Mouse (Mus musculus): ENCODE measurements around the gene BC030870. TPM values are rescaled to one million over a fixed set of nuclear protein-coding genes. Genes with fewer than 3 reads are reported as not detected.
"Not testable (repeated sequence)": the region's sequence is repeated elsewhere in the genome, so short reads cannot be mapped to it uniquely, and the experiment has no call there.

BC030870 gene
- not detected in 2 replicates for polyA plus RNA-seq (2012; rRNA removed)

DNA sequence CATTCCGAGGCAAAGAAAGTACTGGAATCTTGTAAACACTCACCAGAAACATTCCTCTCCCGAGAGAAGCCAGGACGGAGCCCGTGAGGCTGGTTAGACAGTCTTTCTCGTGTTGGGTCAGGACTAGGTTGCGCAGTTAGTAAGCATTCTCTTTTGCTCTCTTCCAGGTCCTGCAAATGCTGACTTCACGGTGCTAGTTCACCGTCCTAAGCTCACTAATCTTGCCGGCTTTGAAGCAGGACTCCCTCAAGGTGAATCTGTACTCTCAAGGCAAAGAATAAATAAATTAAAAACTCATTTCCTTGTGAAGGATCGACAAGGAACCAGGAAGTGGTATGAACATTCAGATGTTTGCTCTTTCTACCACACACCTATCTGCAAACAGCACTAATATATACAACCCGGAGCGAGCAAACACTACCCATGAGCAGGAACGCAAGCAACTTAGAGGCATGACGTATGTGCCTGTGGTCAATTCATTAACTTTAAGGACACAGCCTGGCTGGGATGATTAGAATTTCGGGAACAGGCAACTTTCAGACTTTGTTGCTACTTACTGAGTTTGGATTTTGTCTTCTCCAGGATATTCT, at the start of gene BC030870:
BC030870 (minus strand) TSS at position 365 of the 590 bp plus-strand sequence.
- DNase-seq (ENCODE audit: low spot score) = no peak

DNA sequence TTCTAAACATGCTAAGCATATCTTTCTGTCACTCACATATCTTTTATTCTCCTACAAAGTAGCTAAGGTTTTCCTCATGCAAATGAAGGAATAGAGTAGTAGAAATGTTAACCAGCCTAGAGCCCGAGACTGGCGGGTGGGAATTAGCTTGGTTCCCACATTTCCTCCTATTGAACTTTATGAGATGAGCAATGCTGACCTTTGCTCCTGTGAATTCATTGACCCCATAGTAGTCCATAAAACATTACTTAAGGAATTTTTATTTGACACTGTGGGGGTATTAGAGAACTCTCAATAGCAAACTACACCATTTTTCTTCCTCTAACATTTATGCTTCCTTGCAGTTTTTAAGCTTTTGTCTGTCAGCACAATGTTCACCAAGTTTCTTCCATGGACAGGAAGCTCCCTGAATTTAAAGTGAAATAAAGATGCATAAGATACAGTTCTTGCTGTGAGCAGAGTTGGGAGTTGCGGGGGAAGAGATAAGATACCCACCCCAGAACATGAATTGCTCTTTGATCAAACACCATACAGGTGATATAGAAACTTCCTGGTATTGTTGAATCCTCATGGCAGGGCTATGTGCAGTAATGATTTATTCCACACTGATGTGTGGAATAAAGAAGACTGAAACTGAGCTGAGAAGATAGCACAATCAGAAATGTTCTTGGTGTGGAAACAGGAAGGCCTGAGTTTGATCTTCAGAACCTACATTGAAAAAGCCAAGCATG, 45.5 kb upstream of the BC030870 start:
- DNase-seq (ENCODE audit: low spot score) = no peak

DNA sequence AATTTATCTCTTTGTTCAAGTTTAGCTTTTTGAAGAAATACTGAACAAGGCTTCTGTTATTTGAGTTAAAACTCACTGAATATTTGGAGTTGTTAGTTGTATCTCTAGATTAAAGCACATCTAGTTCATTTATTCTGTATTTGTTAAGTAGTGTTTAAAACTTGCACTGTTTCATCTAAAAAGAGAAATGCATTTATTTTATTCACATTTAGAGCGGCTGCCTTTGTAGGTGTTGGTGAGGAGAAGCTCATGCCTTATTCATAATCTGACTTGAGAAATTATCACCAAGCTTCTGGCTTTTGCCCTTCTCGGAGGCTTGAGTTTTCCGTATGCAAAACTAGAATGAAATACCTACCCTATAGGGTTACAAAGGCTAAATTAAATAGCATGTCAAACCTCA, 39.8 kb upstream of the BC030870 start:
- no peak for DNase-seq (ENCODE audit: low spot score)

DNA sequence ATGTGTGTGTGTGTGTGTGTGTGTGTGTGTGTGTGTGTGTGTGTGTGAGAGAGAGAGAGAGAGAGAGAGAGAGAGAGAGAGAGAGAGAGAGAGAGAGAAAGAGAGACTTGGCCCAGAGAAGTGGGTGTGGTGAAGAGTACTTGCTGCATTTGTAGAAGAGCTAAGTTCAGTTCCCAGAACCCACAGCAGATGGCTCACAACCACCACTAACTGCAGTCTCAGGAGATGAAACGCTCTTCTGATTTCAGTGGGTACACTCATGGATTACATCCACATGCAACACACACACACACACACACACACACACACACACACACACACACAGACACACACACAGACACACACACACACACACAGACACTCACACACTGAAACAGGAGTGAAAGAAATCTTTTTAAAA, 31.3 kb upstream of the BC030870 start:
- not testable (repeated sequence) for DNase-seq (ENCODE audit: low spot score)

DNA sequence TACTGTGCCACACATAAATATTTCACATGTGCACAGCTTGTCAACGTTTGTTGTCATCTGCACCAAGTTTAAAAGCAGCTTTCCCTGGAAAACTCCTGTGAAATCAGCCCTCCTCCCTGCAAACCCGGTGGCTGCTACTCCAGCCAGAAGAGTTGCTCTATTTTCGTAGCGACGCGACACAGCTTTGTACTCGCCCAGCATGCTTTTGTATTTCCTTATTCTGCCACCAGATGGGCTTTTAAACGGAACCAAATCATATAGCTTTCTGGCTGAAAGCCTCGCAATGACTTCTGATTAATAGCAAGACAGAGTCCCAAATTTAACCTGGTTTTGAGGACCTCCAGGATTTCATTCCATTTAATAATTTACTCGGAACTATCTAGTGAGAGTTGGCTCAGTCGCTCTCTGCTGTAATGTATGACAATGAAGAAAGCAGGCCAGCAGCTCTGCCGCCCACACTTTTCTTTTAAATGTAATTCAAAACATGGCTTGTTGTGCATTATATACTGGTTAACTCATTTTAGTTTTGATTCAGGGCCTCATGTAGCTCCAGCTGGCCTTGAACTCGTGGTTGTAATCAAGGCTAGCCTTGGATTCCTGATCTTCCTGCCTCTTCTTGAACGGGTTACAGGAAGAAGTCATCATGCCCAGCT, 29.9 kb upstream of the BC030870 start:
- no peak for DNase-seq (ENCODE audit: low spot score)

DNA sequence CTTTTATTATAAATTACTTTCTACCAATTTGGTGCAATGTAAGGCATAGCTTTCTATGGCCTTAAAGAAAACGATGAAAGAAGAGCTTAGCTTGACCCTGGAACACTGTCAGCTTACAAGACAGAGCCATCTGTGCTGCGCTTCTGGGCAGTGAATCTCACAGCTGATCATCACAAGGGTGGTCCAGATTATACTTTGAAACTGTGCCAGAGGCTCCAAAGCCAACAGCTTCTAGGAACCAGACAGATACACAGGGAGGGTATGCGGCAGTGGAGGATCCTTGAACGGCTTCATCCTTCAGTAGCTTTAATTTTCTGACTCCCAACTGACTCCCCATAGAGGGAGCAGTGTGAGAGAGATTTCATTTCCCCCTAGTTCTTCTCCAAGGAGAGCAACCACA, 28.5 kb upstream of the BC030870 start:
- no peak for DNase-seq (ENCODE audit: low spot score)

DNA sequence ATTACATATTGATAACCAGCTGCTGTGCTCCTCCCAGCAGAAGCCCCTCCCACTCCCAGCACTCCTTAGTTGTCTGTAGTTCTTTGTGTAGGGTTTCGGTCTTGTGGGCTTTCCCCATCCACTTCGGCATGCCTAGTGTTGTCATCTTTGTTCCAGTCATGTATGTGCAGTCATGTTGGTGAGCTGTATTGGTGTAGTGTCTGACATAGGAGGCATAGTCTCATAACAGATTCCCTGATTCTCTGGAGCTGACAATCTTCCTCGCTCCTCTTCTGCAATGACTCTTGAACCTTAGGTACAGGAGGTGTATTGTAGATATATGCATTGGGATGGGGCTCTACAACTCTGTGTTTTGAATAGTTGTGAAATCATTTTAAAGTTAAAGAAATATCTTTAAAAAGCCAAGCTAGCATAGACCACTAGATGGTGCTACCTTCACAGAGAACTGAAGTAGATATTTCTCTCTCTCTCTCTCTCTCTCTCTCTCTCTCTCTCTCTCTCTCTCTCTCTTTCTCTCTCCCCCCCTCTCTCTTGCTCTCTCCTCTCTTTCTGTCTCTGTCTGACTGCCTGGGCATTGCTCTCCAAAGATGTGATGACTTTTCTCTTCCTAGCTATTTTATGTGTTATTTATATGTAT, 9.6 kb upstream of the BC030870 start:
- DNase-seq (ENCODE audit: low spot score) = no peak

DNA sequence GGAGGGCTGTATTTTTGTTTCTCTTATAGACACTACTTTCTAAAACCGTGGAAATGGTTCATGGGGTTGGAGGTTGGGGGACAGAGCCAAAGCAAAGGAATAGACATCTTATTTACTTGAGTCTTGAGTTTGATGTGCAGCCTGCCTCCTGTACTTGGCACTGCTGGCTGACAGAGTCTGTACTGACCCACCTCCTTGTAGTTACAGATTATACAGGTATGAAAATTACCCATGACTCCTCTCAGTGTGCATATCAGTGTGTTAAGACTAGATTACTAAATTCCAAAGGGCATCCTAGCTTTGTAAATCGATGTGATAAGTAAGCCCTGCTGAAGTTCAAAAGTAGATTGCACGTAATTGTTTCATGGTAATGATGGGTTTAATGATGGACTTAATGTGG, 2.9 kb downstream of the BC030870 start:
- no peak for DNase-seq (ENCODE audit: low spot score)

DNA sequence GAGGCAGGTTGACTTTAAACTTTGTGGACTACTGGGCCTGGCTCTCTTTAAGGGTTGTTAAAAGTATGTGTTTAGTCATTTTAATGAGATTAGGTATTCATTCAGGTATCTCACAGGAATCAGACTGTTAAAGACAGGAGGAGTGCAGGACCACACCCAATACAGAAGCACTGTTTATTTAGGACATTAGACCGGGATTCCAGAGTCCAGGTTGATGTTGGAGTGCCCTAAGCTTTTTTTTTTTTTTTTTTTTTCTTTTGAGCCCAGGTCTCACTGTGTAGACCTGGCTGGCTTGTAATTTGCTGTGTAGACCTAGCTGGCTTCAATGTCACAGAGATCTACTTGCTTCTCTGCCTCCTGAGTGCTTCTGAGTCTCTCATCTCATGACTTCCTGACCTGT, 3.3 kb downstream of the BC030870 start:
- DNase-seq (ENCODE audit: low spot score) = no peak

DNA sequence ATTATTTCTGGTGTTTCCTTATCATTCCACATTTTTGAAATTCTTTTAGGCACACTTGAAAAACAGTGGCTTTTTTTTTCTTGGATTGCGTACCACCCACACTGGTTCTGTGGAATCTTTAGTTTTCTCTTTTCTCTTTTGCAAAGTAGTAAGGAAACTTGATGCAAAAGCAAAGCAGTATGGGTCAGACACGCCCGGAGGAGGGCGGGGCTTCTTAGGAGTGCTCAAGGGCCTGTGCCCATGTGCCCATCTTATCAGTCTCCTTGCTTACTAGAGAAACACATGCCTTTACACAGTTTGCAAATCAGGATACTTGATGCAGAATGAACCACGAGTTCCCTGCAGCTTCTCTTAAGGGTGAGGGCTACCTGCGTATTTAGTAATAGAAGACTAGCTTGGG, 17.3 kb downstream of the BC030870 start:
- DNase-seq (ENCODE audit: low spot score) = no peak

DNA sequence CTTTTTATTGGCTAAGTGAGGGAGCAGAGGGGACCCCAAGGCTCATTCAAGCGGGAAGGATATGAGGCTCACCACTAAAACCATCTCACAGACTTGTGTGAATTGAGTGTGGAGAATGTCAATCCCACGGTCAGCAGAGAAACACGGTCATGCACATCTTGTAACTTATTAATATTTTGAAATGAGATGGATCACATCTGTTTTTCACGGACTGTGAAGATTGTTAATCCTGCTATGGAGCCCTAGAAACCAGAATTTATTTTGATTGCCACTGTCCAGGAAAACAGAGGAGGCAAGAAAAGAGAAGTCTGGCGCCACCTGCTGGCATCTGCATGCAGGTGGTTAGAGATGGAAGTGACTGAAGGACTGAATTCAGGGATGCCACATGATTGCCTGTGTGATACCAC, 19.1 kb downstream of the BC030870 start:
- peak; percentile 29 for DNase-seq (ENCODE audit: low spot score)

DNA sequence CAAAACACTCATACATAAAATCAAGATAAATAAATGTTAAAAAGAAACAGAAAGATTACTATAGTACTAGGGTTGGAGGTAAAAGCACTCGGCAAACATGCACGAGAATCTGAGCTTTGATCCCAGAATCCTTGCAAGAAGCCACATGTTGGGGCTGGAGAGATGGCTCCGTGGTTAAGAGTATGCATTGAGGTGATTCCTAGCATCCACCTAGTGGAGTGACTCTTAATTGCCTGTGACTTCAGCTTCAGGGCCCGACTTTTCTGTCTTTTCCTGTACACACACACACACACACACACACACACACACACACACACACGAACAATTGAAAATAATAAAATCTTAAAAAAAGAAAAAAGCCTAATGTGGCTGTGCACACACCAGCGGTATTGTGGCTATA, 20.4 kb downstream of the BC030870 start:
- no peak for DNase-seq (ENCODE audit: low spot score)

DNA sequence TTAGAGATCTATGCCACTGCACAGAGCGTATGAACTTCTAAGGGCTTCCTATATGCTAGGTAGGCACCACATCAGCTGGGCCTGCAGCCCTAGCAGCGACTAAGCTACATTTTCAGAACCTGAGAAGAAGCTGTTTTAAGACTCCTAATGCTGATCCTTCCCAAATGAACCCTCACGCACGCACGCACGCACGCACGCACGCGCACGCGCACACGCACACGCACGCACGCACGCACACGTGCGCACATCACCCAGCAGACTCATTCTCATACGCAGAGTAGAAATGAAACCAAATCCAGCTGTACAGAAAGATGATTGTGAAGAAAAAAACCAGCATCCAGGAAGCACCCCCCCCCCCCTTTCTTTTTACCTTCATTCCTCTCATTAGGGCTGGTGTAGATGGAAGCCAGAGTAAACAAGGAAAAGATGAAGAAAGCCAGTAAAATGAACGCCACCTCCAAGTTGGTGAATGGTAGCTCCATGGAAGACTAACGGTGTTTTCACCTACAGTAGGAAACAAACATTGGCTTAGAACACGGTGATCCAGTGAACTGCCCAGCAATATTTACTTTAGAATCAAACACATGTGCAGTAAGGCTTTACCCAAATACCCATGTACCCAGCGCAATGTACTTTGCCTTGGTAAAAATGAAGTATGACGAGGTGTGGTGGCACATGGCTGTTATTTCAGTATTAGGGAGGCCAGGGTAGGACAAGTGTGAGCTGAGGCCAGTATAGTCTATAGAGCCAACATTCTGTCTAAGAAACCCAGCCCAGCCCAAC, 21.2 kb downstream of the BC030870 start:
- DNase-seq (ENCODE audit: low spot score) = no peak

DNA sequence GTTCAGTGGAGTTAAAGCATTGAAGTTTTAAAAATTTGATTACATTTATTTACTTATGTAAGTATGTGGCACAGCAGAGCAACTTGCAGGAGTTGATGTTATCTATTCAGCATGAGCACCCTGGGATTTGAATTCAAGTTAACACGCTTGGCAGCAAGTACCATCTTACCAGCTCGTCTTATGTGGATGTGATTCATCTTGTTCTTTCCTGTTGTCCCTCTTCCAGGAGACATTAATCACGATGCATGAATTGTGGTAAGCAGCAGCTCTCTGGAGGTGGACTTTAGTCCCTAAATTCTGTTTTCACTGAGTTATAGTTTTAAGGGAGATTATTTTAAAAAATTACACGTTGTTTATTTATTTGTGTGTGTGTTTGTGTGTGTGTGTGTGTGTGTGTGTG, 25.3 kb downstream of the BC030870 start:
- no peak for DNase-seq (ENCODE audit: low spot score)

DNA sequence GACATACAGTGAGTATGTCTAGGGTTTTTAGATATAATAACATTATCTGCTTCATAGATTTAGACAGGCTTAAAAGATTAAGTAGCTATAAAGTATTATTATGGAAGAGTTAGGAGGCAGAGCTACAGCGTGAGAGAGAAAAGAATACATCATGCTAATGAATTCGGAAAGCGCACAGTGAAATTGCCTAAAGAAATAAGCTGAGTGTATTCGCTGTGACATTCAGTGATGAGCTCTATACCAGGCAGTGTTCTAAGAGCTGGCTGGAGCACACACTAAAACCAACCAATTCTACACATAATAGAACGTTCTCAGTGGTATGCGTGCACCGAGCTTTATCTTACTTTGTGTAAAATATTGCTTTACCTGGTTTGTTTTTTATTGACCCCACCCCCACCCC, 25.7 kb downstream of the BC030870 start:
- no peak for DNase-seq (ENCODE audit: low spot score)

DNA sequence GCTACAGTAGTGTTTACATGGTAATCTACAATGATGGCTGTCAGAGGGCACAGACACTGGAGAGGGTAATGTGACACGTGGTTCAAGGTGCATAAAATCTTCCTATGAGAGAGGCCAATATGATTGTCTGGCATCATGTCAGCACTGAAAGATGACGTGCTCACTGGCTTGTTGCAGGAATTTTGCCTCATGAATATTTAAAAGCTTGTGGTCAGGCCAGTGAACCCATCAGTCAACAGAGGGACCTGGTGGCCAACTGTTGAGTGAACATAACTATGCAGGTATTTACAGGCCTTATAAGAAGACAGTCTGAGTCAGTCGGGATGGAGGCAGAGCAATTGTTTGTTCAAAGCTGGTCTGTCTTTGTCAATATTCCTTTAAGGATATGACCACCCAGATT, 29.6 kb downstream of the BC030870 start:
- DNase-seq (ENCODE audit: low spot score) = no peak

DNA sequence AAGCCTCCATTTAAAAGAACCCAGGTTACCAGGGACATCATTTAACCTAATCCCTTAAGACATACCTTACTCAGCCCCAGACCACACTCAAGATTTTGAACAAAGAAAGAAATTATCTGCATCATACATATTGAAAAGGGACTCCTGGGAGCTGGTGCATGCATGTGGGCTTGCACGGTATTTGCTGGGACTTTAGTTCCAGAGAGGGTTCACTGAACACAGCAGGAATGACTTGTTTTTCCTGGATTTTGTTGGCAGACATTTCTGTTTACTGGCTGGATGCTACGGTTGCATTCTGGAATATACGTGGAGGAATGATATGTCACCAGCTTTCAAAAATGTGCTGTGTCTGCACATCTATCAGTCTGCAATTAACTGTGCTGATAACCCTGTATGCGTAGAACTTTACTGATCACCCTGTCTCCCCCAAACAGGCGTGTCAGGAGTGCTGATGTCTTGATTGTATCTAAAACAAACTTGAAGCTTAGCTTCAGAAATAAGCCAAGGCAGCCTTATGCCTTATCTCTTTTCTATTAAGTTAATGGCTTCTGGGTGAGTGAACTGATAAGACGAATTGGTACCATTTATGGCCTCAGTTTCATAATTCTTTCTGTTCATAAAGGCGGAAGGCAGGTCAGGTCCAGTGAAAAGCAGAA, 31.5 kb downstream of the BC030870 start:
- no peak for DNase-seq (ENCODE audit: low spot score)

DNA sequence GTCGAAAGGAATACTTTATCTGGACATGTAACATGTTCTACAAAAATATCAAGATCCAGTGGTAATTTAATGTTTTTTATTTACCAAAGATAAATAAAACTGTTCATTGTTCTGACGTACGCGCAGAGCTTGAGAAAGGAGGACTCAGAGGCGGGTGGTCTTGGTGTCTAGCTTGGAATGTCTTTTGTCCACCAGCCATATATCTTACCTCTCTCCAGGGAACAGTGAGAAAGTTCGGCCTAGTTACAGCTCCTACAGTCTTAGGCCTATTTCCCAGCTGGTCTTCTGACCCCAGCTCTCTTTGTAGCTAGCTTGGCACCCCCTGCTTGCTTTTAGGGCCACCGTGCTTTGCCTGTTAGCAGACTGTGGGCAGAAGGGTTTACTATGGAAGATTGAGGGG, 39.6 kb downstream of the BC030870 start:
- no peak for DNase-seq (ENCODE audit: low spot score)

DNA sequence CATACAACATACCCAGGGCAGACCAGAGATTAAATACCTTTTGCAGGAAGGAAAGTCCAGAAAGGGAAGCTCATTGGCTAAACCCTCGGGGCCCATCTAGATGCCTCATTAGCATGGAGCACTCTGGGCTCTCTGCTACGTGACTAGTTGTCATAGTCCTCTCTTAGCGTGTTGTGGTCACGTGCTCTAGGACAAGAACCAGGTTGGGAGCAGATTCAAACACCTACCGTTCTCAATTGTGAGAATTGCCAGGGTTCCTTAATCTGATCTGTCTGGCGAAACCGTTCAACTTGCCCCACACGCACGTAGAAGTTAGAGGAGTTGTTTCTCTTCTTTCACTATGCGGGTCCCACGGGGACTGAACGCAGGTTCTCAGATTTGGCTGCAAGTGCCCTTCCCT, 41.2 kb downstream of the BC030870 start:
- no peak for DNase-seq (ENCODE audit: low spot score)

DNA sequence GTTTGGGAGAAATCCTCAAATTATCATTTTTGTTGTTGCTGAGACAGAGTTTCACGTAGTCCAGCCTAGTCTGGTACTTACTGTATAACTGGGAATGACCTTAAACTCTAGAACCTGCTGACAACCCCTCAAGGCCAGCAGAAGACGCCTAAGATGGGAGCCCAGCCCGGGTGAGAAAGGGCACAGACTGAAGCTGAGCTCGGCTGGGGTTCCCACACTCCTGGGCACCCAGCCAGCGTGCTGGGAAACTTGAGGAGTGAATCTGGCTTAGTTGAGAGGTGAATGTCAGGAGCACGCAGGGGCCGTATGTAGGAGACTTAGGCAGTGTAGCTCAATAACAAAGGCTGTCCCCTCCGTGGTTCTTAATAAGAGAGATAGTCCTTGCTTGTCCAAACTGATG, 41.7 kb downstream of the BC030870 start:
- DNase-seq (ENCODE audit: low spot score) = no peak

DNA sequence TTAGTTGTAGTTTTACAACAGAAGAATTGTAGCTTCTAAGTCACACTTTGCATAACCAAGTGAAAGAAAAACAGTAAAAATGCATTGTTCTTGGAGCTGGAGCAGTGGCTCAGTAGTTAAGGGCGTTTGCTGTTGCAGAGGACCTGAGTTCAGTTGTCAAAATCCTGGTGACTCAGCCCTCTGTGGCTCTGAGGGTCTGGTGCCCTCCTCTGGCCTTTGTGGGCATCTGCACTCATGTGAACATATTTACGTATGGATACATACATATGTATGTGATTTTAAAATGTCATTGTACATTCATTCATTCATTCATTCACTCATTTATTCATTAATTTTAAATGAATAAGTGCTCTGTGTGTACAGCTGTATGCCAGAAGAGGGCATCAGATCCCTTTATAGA, 43.7 kb downstream of the BC030870 start:
- no peak for DNase-seq (ENCODE audit: low spot score)
